Mouse (Mus musculus) common myeloid progenitor, adult 5-6 weeks (primary cell): ENCODE results near the gene Slc25a47. TPM values are rescaled to one million over a fixed set of nuclear protein-coding genes. Genes with fewer than 3 reads are reported as not detected.
A peak's percentile ranks its signal among the peaks of the same experiment; 100 is the strongest.

Experiments used
- ATAC-seq: replicated peaks from 2 replicates; pipeline ENCODE4 v1.8.0; 2016; ENCODE audit warnings: low read depth, mild to moderate bottlenecking, moderate TSS enrichment, inconsistent platforms; ENCODE audit not compliant: poor library complexity, severe bottlenecking
- total RNA-seq: library from RNA; stranded (forward); fragments of 200-1000, 187-1606 nt; gene quantifications from 2 replicates; pipeline ENCODE4 v1.2.3, GENCODE M21; 2017

Slc25a47 gene
- total RNA-seq, 1 experiment from 2014 or later: 8.3 TPM

DNA sequence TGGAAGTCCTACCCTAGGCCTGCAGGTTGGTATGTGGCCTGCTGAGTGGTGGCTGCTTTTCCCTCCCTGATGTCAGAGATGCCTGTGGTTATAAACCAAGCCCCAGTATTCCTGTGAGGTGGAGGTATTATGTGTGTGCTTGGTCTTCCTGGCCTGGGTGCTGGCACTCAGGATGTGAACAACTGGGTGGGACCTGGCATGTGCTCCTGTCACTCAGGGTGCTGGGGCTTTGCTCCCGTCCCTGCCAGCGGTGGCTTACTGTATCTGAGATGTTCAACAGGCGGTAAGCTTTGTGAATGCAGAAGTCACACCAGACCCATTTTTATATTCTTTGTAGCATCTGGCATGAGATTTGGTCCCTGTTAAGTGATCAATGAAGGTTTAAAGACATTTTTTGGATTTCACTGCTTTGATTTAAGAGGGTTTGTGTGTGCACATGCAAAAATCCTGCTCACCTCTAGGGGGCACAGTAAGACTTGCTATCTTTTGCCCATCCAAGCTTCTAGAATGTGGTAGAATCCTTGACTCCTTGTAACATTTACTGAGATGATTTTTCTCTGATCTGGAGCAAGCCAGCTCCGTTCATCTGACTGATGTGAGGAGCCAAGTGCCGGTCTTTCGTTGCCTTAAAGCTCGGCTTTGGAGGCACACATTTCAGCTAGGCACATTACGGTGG, 67.9 kb downstream of the Slc25a47 start:
- peak; percentile 43 for ATAC-seq

- no peak for ATAC-seq
Observed at GRCm38 (mm10) chr12:108904276-108904653, 68.4 kb downstream of the Slc25a47 start.

DNA sequence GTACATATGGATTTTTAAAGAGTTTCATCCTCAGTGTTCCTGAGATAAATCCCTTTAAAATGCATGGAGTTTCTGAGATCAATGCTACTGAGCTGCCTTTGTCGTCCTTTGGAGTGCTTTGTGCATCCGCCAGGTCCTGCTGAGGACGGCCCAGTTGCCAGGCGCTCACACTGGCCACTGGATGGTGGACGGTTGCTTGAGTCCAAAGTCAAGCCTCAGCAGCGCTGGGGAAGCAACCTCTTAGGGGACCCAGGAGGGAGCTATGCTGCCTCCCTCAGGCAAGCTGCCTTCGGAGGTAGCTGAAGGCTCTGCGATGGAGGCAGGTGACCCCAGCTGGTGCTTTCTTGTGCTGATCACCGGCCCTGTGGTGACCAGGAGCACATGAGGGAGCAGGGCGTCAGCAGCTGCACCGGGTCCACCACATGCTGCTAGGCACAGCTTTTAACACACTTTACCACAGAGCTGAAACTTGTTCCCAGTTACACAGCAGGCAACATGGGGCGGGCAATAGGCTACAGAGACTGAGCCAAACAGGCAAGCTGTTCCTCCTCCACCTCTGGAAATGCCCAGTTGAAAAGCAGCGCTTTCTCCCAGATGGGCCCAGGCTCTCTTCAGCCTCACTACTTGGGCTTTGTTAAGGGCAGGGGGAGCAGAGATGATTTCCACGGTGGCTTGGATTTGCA, 69.9 kb downstream of the Slc25a47 start:
- ATAC-seq: no peak

DNA sequence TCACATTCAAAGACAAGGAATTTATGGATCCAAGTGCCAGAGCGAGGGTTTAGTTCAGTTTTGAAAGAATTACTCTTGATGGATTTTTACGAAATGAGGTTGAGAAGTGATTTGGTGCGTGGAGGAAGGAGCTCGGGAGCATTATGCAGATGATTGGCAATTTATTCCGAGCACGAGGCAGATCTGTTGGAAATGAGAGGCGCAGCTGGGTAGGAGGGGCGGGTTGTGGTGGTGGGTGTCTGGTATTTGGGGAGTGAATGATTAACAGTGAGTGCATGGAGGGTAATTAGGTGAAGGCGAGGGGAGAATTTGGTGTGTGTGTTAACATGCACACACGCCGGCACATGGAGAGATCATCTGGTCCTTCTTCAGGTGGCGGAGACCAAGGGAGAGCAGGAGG, 70.6 kb downstream of the Slc25a47 start:
- no peak for ATAC-seq

Other genes starting within 250 kb of the Slc25a47 start
- gene Degs2, start 133.7 kb upstream of the Slc25a47 start, total RNA-seq: not detected in 2 replicates
- gene Yy1, start 43.1 kb upstream of the Slc25a47 start, total RNA-seq: 65.9 and 74.4 TPM in 2 replicates
- 0.78 TPM in 1 of 2 replicates, not detected in the other for gene Slc25a29, start 163 bp upstream of the Slc25a47 start, total RNA-seq
- gene Wdr25, start 57.6 kb downstream of the Slc25a47 start, total RNA-seq: 0.82 and 13.5 TPM in 2 replicates
- gene Wars, start 58.1 kb downstream of the Slc25a47 start, total RNA-seq: 40.2 and 48.6 TPM in 2 replicates
- not detected in 2 replicates for gene Begain, start 232.2 kb downstream of the Slc25a47 start, total RNA-seq